Mouse (Mus musculus) megakaryocyte, embryonic 14.5 days (primary cell): ENCODE results near the gene Trhr2.

Experiments used
- FLI1 ChIP-seq: IDR thresholded peaks from 2 replicates; pipeline ENCODE4 v1.6.1; 2012; ENCODE audit warnings: low read length, inconsistent platforms, mixed read lengths
- GATA1 ChIP-seq: IDR thresholded peaks from 3 replicates; pipeline ENCODE4 v1.6.1; 2012; ENCODE audit warnings: mixed read lengths, low read length, inconsistent platforms, borderline replicate concordance

GRCm38 (mm10) chr8:122390758-122391157 lies 30.2 kb upstream of the Trhr2 start:
- TF ChIP-seq GATA1, result no peak
- TF ChIP-seq FLI1, result no peak
